Mouse (Mus musculus): ENCODE data around the gene Dnaja3. TPM values are rescaled to one million over a fixed set of nuclear protein-coding genes. Genes with fewer than 3 reads are reported as not detected.

Gene Dnaja3
- 24.2 and 33.9 TPM in 2 replicates for total RNA-seq (2017)

DNA sequence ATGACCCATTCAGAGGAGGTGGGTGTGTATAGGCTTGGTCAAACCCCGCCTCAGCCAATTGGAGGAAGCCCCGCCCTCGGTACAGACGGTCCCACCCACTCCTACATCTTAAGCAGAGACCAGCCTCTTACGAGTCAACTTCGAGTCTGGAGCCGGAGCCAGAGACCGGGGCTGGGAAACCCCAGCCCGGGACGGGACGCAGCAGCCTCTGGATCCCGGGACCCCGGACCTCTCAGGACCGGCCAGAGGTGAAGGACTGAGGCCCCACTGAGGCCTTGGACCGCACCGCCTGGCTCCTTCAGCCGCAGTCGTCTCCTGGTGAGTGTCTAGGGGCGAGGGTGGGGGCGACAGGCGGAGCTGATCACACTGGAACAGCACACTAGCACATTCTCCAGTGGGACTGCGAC, at the start of gene Dnaja3, which contains the start of gene Vasn:
Gene Dnaja3, plus strand, starts transcription at position 159 of the 407 bp plus-strand sequence.
Gene Vasn, plus strand, starts transcription at position 111 of the 407 bp plus-strand sequence.
- ATAC-seq (ENCODE audit: extremely low read depth, insufficient number of reproducible peaks, low FRiP score, poor library complexity, severe bottlenecking) = no peak

GRCm38 (mm10) chr16:4590236-4590635, 49.6 kb upstream of the Dnaja3 start:
- no peak for ATAC-seq (ENCODE audit: extremely low read depth, insufficient number of reproducible peaks, low FRiP score, poor library complexity, severe bottlenecking)

DNA sequence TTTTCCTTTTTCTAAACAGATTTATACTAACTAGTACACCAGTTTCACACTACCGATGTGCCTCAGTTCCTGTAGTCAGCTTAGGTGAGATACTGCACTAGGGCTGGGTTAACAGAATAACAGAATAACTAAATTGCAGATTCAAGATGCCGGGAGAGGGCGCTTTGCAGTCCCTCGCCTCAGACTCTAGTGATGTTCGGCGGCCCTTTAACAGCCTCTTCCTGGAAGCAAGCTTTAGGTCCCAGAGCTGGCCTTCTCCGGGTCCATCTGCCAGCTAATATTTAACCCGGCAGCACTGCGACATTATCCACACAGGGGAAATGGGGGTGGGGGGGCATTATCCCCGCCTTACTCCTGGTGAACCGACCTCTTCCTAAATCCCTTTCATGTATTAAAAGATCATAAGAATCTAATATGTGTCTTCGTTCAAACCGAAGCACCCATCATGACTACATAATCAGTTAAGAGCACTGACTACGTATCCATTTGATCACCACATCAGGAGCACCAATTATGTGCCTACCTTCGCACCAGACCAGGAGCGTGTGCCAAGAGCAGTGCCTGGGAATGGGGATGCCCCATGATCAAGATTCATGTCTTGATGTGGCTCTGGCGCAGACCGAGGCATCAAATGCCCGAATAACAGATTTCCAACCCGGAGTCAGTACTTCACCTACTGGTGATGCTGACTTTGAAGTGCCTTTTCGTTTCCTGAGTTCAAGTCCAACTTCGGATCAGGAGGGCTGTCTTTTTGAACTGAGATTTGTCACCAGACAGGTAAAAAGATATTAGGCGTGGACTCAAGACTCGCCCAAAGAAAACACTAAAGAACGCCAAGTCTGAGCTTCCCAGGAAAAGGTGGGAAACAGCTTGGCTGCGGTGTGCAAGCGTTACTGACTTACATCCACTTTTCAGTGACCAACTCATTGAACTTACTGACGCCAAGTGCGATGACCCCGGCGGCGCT, 46.6 kb upstream of the Dnaja3 start:
- 0 out of 2 replicates have a peak, but pooled peaks have one; percentile 18 for ATAC-seq (ENCODE audit: extremely low read depth, insufficient number of reproducible peaks, low FRiP score, poor library complexity, severe bottlenecking)

- ATAC-seq (ENCODE audit: extremely low read depth, insufficient number of reproducible peaks, low FRiP score, poor library complexity, severe bottlenecking) = no peak
Measured at GRCm38 (mm10) chr16:4593971-4594813, 45.6 kb upstream of the Dnaja3 start, which contains the start of gene Glis2. TSS of gene Glis2 (plus strand) at chr16:4594713.

DNA sequence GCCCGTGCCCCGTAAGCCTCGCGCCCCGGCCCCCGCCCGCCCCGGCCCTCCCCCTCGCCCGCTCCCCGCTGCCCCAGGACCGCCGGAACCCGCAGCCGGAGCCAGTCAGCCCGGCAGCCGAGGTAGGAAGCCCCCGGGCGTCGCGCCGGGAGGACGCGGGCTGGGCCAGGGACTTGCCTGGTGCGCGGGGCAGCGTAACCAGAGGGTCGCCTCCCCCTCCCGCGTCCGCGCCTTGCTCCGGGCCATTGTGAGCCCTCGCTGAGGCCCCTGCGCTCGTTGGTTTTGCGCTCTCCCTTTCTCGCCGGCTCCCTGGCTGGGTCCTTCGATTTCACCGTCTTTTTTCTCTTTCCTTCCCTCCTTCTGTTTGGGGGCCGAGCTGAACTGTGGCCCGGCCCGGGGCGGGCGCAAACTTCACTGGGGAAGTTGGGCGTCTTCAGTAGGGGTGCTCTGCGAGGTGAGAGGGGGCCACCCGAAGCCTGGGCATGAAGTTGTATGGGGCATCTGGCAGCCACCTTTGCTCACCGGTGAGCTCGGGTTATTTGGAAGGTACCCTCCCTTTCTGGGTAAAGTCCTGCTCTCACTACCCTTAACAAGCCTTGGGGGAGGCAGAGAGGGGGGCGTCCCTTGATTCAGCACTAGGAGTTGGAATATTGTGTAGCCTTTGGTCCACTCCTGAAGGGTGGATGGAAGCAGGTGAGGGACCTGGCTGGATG, 44.8 kb upstream of the Dnaja3 start:
- ATAC-seq (ENCODE audit: extremely low read depth, insufficient number of reproducible peaks, low FRiP score, poor library complexity, severe bottlenecking) = no peak

DNA sequence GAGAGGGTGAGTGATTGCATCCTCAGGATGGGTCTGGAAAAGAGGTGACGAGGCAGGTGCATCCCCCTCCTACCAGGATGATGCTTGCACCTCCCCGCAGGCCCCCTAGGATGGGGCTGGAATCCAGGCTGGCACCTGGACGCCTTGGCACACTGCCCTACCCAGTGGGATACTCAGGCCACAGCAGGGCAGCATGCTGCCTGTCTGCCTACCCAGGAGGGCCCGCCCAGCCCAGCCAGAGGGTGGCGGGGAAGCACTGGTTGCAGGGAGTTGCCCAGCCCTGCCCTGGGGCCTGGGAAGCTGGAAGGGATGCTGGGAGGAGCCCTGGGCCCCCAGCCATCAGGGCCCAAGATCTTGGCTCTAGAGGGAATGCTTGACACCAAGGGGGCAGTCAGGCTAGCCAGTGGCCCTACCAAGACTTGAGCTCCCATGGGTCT, 44.2 kb upstream of the Dnaja3 start:
- no peak for ATAC-seq (ENCODE audit: extremely low read depth, insufficient number of reproducible peaks, low FRiP score, poor library complexity, severe bottlenecking)

DNA sequence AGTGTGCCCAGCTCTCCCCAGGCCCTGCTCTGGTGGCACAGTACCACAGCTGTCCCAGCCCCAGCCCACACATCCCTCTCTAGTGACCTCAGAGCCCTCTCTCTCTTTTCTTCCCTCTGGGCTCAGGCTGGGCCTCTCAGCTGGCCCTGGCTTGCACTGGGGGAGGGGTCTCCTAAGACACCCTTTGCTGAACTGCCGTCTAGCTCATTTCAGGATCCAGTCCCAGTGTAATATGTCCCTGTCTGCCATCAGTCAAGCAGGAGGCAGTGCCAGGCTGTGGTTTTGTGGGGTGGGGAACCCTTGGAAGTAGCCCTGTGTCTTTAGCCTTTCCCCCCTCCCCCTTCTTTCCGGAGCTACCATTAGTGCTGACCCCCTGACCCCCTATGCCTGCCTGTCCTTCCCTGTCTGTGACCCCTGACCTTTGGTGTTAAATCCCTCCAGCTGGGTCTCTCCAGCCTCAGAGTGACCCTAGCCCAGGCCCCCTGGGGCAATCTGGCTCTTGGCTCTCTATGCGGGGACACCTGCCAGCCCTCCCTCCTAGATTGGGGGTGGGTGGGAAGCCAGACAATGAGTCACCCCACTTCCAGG, 43.6 kb upstream of the Dnaja3 start:
- ATAC-seq (ENCODE audit: extremely low read depth, insufficient number of reproducible peaks, low FRiP score, poor library complexity, severe bottlenecking) = no peak

- no peak for ATAC-seq (ENCODE audit: extremely low read depth, insufficient number of reproducible peaks, low FRiP score, poor library complexity, severe bottlenecking)
Measured at GRCm38 (mm10) chr16:4596836-4597235, 43.0 kb upstream of the Dnaja3 start.

DNA sequence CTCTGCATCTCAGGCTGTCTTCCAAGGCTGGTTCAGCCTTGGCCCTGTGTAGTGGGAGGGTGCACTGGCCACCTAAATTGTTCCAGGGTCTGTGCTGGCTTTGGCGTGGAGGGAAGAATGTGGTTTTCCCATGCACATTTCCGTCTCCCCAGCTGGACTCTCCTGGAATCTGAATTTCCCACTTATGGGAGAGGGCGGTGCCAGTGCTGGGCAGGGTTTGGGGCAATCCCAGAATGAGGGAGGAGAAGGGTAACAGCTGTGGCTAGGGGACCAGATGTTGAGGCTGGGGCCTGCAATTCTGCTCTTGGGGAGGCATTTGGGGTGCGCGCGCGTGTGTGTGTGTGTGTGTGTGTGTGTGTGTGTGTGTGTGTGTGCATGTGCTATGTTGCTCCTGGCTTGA, 42.5 kb upstream of the Dnaja3 start:
- no peak for ATAC-seq (ENCODE audit: extremely low read depth, insufficient number of reproducible peaks, low FRiP score, poor library complexity, severe bottlenecking)

DNA sequence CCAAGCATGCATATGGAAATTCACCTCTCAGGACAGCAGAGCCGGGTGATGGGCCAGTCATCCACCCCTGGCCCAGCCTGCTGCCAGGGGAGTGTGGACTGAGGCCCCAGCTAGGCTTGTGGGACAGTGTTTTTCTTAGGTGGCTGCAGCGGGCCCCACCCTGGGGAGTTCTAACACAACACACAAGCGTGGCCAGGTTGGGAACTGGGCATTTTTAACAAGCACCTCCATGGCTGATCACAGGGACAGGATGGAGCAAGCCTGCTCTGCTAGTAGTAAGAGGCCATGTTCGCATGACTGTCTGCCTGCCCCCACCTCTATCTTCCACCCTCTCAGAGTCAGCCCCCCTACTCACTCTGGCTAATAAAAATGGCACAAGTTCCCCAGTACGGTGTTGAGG, 41.7 kb upstream of the Dnaja3 start:
- no peak for ATAC-seq (ENCODE audit: extremely low read depth, insufficient number of reproducible peaks, low FRiP score, poor library complexity, severe bottlenecking)

GRCm38 (mm10) chr16:4598891-4599543, 40.8 kb upstream of the Dnaja3 start:
- no peak for ATAC-seq (ENCODE audit: extremely low read depth, insufficient number of reproducible peaks, low FRiP score, poor library complexity, severe bottlenecking)

DNA sequence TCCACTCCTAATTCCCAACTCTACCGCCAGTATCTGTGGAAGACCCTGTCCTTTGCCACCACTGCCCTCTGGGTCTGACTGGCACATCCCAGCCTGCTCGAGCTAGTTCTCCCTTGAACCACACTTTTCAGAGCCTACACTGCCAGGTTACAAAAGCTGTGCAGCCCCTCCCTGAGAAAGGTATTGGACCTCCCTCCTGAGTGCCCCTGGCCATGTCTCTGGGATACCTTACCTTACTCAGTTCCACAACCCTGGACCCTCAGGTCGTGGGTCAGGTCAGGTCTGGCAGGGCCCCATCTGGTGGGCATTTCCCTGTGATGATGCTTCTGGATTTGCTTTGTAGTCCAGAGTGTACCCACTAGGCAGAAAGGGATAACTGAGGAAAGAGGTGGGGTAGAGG, 40.2 kb upstream of the Dnaja3 start:
- no peak for ATAC-seq (ENCODE audit: extremely low read depth, insufficient number of reproducible peaks, low FRiP score, poor library complexity, severe bottlenecking)

- no peak for ATAC-seq (ENCODE audit: extremely low read depth, insufficient number of reproducible peaks, low FRiP score, poor library complexity, severe bottlenecking)
Measured at GRCm38 (mm10) chr16:4600701-4601310, 39.0 kb upstream of the Dnaja3 start.

DNA sequence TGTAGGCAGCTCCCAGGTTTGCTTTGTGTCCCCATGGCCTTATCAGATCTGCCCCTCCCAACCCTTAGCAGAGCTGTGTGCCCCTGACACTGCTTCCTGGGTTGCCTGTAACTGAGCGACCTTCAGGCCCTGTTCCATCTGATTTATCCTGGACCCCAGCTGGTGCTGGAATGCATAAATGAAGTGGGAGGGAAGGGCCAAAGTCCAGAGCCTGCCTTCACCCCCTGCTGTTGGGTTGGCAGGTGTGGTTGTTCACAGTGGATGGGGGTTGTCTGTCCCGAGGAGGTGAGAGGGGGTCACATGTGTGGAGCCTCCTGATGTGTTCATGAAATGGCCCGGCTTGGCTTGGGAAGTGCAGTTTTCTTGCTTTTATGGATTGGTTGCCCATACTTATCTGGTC, 37.6 kb upstream of the Dnaja3 start:
- ATAC-seq (ENCODE audit: extremely low read depth, insufficient number of reproducible peaks, low FRiP score, poor library complexity, severe bottlenecking) = no peak

- no peak for ATAC-seq (ENCODE audit: extremely low read depth, insufficient number of reproducible peaks, low FRiP score, poor library complexity, severe bottlenecking)
Measured at GRCm38 (mm10) chr16:4602766-4603452, 36.9 kb upstream of the Dnaja3 start.

DNA sequence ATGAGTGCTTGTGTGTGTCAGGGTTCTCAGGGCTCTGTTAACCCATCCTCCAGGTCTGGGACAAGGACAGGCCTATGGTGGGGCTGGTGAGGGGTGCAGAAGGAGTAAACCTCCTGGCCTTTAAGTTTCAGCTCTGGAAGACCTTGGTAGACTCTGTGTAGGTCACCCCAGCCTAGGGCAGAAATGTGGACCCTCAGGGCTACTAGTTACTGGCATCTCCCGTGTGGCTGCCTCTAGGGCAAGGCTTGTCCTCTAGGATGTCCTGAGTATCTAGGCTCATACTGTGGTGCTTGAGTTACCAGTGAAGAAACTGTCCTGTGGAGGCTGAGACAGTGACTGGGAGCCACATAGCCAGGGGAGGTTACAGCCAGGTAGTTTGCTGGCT, 36.3 kb upstream of the Dnaja3 start:
- no peak for ATAC-seq (ENCODE audit: extremely low read depth, insufficient number of reproducible peaks, low FRiP score, poor library complexity, severe bottlenecking)

DNA sequence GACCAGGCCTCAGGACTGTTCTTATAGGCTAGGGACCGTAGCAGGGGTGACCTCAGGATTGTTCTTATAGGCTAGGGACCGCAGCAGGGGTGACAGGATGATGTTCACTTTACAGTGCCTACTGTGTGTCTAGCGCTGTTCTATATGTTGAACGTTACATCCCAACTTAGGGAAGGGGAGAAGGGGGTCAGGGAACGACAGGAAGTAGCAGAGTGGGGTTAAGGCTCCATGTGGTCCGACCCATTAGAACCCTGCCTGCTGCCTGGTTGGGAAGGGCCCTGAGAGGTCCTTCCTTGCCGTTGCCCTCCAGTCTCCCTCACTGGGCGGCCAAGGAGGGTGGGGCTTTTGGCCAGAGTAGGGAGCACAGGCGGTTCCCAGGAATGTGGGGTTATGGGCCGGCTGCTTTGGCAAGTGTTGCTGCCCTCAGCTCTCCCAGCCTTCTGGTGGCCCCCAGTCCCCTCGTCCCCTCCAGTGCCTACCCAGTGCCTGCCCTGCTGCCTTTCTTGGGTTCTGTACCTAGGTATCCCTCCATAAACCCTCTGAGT, 35.4 kb upstream of the Dnaja3 start:
- ATAC-seq (ENCODE audit: extremely low read depth, insufficient number of reproducible peaks, low FRiP score, poor library complexity, severe bottlenecking) = no peak
